Mouse (Mus musculus): ENCODE results near the gene Cltrn. TPM values are rescaled to one million over a fixed set of nuclear protein-coding genes. Genes with fewer than 3 reads are reported as not detected.

The Cltrn gene
- total and polyA plus RNA-seq, 2 experiments, result not detected

GRCm38 (mm10) chrX:164059070-164059469 lies 29.6 kb upstream of the Cltrn start:
- H3K9ac ChIP-seq (ENCODE audit: low read depth, low read length), result no peak overlapping the region
- H3K79me2 ChIP-seq (ENCODE audit: control insufficient read depth, insufficient read depth, low read length), result no peaks in the 10 kb centered on the region
- H3K4me1 ChIP-seq (ENCODE audit: control insufficient read depth, insufficient read depth, low read length), result no peaks in the 10 kb centered on the region
- TF ChIP-seq POLR2A (IDR thresholded peaks at IDR 0.05; ENCODE audit: extremely low read depth, insufficient read depth, low read length), result no peak
- 77% methylated on average over 4 of the region's 4 CpGs for WGBS
- H3K4me3 ChIP-seq (ENCODE audit: insufficient read depth, low read depth, low read length), result no peak overlapping the region
- no peaks in the 10 kb centered on the region for H3K27me3 ChIP-seq (ENCODE audit: control insufficient read depth, insufficient read depth, low read length)
- DNase-seq (ENCODE audit: extremely low read depth, low read depth, low spot score), result no peak
- H3K36me3 ChIP-seq (ENCODE audit: control insufficient read depth, insufficient read depth, low read length), result no peaks in the 10 kb centered on the region
- H3K27ac ChIP-seq (replicated peaks; ENCODE audit: insufficient read depth, low read depth, low read length), result no peak overlapping the region

- Histone ChIP-seq H3K27me3 (ENCODE audit: control insufficient read depth, insufficient read depth, low read length) (no peaks in the 10 kb centered on the region), H3K4me1 (ENCODE audit: control insufficient read depth, insufficient read depth, low read length) (no peaks in the 10 kb centered on the region), H3K79me2 (ENCODE audit: control insufficient read depth, insufficient read depth, low read length) (no peaks in the 10 kb centered on the region), H3K9ac (ENCODE audit: low read depth, low read length) (no peak overlapping the region), H3K27ac (replicated peaks; ENCODE audit: insufficient read depth, low read depth, low read length) (no peak overlapping the region), H3K4me3 (ENCODE audit: insufficient read depth, low read depth, low read length) (no peak overlapping the region), H3K36me3 (ENCODE audit: control insufficient read depth, insufficient read depth, low read length) (no peaks in the 10 kb centered on the region)
- TF ChIP-seq CTCF (IDR thresholded peaks at IDR 0.05; ENCODE audit: low read depth, low read length) (peak; percentile 55; the same call in 1 of the 2 replicates), POLR2A (IDR thresholded peaks at IDR 0.05; ENCODE audit: extremely low read depth, insufficient read depth, low read length) (no peak)
- DNase-seq (ENCODE audit: extremely low read depth, low read depth, low spot score), result peak; percentile 65
- WGBS, result 0% methylated on average over 2 of the region's 2 CpGs
Observed at GRCm38 (mm10) chrX:164066185-164066584, 22.4 kb upstream of the Cltrn start.

GRCm38 (mm10) chrX:164068968-164069367 lies 19.7 kb upstream of the Cltrn start:
- H3K79me2 ChIP-seq (ENCODE audit: control insufficient read depth, insufficient read depth, low read length), result no peaks in the 10 kb centered on the region
- H3K4me3 ChIP-seq (ENCODE audit: insufficient read depth, low read depth, low read length), result no peak overlapping the region
- no peak for DNase-seq (ENCODE audit: extremely low read depth, low read depth, low spot score)
- no peak overlapping the region for H3K27ac ChIP-seq (replicated peaks; ENCODE audit: insufficient read depth, low read depth, low read length)
- TF ChIP-seq CTCF (IDR thresholded peaks at IDR 0.05; ENCODE audit: low read depth, low read length), result no peak
- TF ChIP-seq POLR2A (IDR thresholded peaks at IDR 0.05; ENCODE audit: extremely low read depth, insufficient read depth, low read length), result no peak
- no peaks in the 10 kb centered on the region; the same call in 1 of the 2 replicates for H3K36me3 ChIP-seq (ENCODE audit: control insufficient read depth, insufficient read depth, low read length)
- no peaks in the 10 kb centered on the region for H3K27me3 ChIP-seq (ENCODE audit: control insufficient read depth, insufficient read depth, low read length)
- 86% methylated on average over 4 of the region's 4 CpGs for WGBS
- H3K9ac ChIP-seq (ENCODE audit: low read depth, low read length), result no peak overlapping the region
- H3K4me1 ChIP-seq (ENCODE audit: control insufficient read depth, insufficient read depth, low read length), result no peaks in the 10 kb centered on the region

GRCm38 (mm10) chrX:164076040-164076775 lies 12.4 kb upstream of the Cltrn start, which contains the start of gene Siah1b:
Siah1b (minus strand) TSS chrX:164076493.
- H3K9ac ChIP-seq (ENCODE audit: low read depth, low read length), result peak within 1 kb of the TSS; percentile 89
- H3K79me2 ChIP-seq (ENCODE audit: control insufficient read depth, insufficient read depth, low read length), result no peaks in the 10 kb centered on the region; the same call in 1 of the 2 replicates
- no peaks in the 10 kb centered on the region; the same call in 1 of the 2 replicates for H3K36me3 ChIP-seq (ENCODE audit: control insufficient read depth, insufficient read depth, low read length)
- under 1% methylated on average over 50 of the region's 54 CpGs for WGBS
- no peaks in the 10 kb centered on the region; the same call in 1 of the 2 replicates for H3K4me1 ChIP-seq (ENCODE audit: control insufficient read depth, insufficient read depth, low read length)
- H3K27me3 ChIP-seq (ENCODE audit: control insufficient read depth, insufficient read depth, low read length), result no peaks in the 10 kb centered on the region
- H3K27ac ChIP-seq (replicated peaks; ENCODE audit: insufficient read depth, low read depth, low read length), result peak within 1 kb of the TSS; percentile 98
- TF ChIP-seq POLR2A (IDR thresholded peaks at IDR 0.05; ENCODE audit: extremely low read depth, insufficient read depth, low read length), result no peak
- TF ChIP-seq CTCF (IDR thresholded peaks at IDR 0.05; ENCODE audit: low read depth, low read length), result no peak
- H3K4me3 ChIP-seq (ENCODE audit: insufficient read depth, low read depth, low read length), result peak within 1 kb of the TSS; percentile 92
- DNase-seq (ENCODE audit: extremely low read depth, low read depth, low spot score), result peak; percentile 91

GRCm38 (mm10) chrX:164082030-164082429 lies 6.6 kb upstream of the Cltrn start:
- DNase-seq (ENCODE audit: extremely low read depth, low read depth, low spot score), result no peak
- Histone ChIP-seq H3K4me1 (ENCODE audit: control insufficient read depth, insufficient read depth, low read length) (no peaks in the 10 kb centered on the region), H3K27ac (replicated peaks; ENCODE audit: insufficient read depth, low read depth, low read length) (no peak overlapping the region), H3K4me3 (ENCODE audit: insufficient read depth, low read depth, low read length) (no peak overlapping the region), H3K79me2 (ENCODE audit: control insufficient read depth, insufficient read depth, low read length) (no peaks in the 10 kb centered on the region), H3K27me3 (ENCODE audit: control insufficient read depth, insufficient read depth, low read length) (no peaks in the 10 kb centered on the region), H3K9ac (ENCODE audit: low read depth, low read length) (no peak overlapping the region), H3K36me3 (ENCODE audit: control insufficient read depth, insufficient read depth, low read length) (no peaks in the 10 kb centered on the region)
- WGBS, result 79% methylated on average over 9 of the region's 9 CpGs
- TF ChIP-seq CTCF (IDR thresholded peaks at IDR 0.05; ENCODE audit: low read depth, low read length) (no peak), POLR2A (IDR thresholded peaks at IDR 0.05; ENCODE audit: extremely low read depth, insufficient read depth, low read length) (no peak)

- TF ChIP-seq POLR2A (IDR thresholded peaks at IDR 0.05; ENCODE audit: extremely low read depth, insufficient read depth, low read length) (no peak), CTCF (IDR thresholded peaks at IDR 0.05; ENCODE audit: low read depth, low read length) (no peak)
- H3K4me3 ChIP-seq (ENCODE audit: insufficient read depth, low read depth, low read length), result no peak overlapping the region
- H3K4me1 ChIP-seq (ENCODE audit: control insufficient read depth, insufficient read depth, low read length), result no peaks in the 10 kb centered on the region
- no peak for DNase-seq (ENCODE audit: extremely low read depth, low read depth, low spot score)
- H3K27me3 ChIP-seq (ENCODE audit: control insufficient read depth, insufficient read depth, low read length), result no peaks in the 10 kb centered on the region
- H3K27ac ChIP-seq (replicated peaks; ENCODE audit: insufficient read depth, low read depth, low read length), result no peak overlapping the region
- no peaks in the 10 kb centered on the region for H3K79me2 ChIP-seq (ENCODE audit: control insufficient read depth, insufficient read depth, low read length)
- H3K9ac ChIP-seq (ENCODE audit: low read depth, low read length), result no peak overlapping the region
- no peaks in the 10 kb centered on the region for H3K36me3 ChIP-seq (ENCODE audit: control insufficient read depth, insufficient read depth, low read length)
- WGBS, result 29% methylated on average over 11 of the region's 11 CpGs
Observed at GRCm38 (mm10) chrX:164089916-164090315, 1.3 kb downstream of the Cltrn start.
